Mouse (Mus musculus) hindbrain, embryonic 16.5 days (tissue): ENCODE measurements around the gene Siah1a. TPM values are rescaled to one million over a fixed set of nuclear protein-coding genes. Genes with fewer than 3 reads are reported as not detected.

Experiments
- ATAC-seq: fragments of 200-750 bp; cut with Nextera tagmentation; 2 replicates; pipeline ENCODE4 v1.8.0; 2017; ENCODE audit warnings: moderate TSS enrichment, moderate library complexity
- H3K27ac ChIP-seq: fragments of 300-500 bp; sonication (generic); 2 replicates; pipeline ENCODE4 v1.5.1; 2014; ENCODE audit warnings: low read depth, mild to moderate bottlenecking, control low read depth, low read length, moderate library complexity
- H3K27me3 ChIP-seq: fragments of 300-500 bp; sonication (generic); replicated peaks from 2 replicates; pipeline ENCODE4 v1.6.1; 2014; ENCODE audit warnings: low read length; ENCODE audit not compliant: control insufficient read depth, insufficient read depth
- H3K36me3 ChIP-seq: fragments of 300-500 bp; sonication (generic); 2 replicates; pipeline ENCODE4 v1.6.1; 2014; ENCODE audit warnings: mild to moderate bottlenecking, low read length, moderate library complexity, mixed read lengths; ENCODE audit not compliant: control insufficient read depth, insufficient read depth
- H3K4me1 ChIP-seq: fragments of 300-500 bp; sonication (generic); 2 replicates; pipeline ENCODE4 v1.6.1; 2014; ENCODE audit warnings: low read depth, low read length; ENCODE audit not compliant: control insufficient read depth, insufficient read depth
- H3K4me2 ChIP-seq: fragments of 300-500 bp; sonication (generic); 2 replicates; pipeline ENCODE4 v1.6.1; 2014; ENCODE audit warnings: mild to moderate bottlenecking, low read length, control low read depth, moderate library complexity
- H3K4me3 ChIP-seq: fragments of 300-500 bp; sonication (generic); 2 replicates; pipeline ENCODE4 v1.5.1; 2014; ENCODE audit warnings: mild to moderate bottlenecking, low read length, control low read depth, moderate library complexity
- H3K9ac ChIP-seq: fragments of 300-500 bp; sonication (generic); 2 replicates; pipeline ENCODE4 v1.6.1; 2014; ENCODE audit warnings: low read depth, mild to moderate bottlenecking, control low read depth, low read length, moderate library complexity
- H3K9me3 ChIP-seq: fragments of 300-500 bp; sonication (generic); 2 replicates; pipeline ENCODE4 v1.6.1; 2014; ENCODE audit warnings: mild to moderate bottlenecking, low read length, moderate library complexity; ENCODE audit not compliant: control insufficient read depth
- WGBS: fragments of 180-500 bp; shearing (Covaris S2); extraction: QIAGEN DNeasy Blood & Tissue Kit; methylation state at CpG from one replicate; pipeline ENCODE4 v1.1.7; 2014; 5-methylcytosine and 5-hydroxymethylcytosine counted together
- polyA plus RNA-seq: library from polyadenylated mRNA; unstranded; fragments of >200 nt; fragmentation: Nextera tagmentation; extraction: Ambion mirVana; gene quantifications from 2 replicates; pipeline ENCODE4 v1.2.1, GENCODE M21; 2015

Siah1a gene
- 52.4 and 59.8 TPM in 2 replicates for polyA plus RNA-seq

- under 1% methylated on average over 65 of the region's 88 CpGs for WGBS
Measured at GRCm38 (mm10) chr8:86745221-86745934, at the start of gene Siah1a, which contains the start of gene Gm10638. Gene Siah1a, minus strand, starts transcription at chr8:86745934. Gene Gm10638, plus strand, starts transcription at chr8:86745699.

DNA sequence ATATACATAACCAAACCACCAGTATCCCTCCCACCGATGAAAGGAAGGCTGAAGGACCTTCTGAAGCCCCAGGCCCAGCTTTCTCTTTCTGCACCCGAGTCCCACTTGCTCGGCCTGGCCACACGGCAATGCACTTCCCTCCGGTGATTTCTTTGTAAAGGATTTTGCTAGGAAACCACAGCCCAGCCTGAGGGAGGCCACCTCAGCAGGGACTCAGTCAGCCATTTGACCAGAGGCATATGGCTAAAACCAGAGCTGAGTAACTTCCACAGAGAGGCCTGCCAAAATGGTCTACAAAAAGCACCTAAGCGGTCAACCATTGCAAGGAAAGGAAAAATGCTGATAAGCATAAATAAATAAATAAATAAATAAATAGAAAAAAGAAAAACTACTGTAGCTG lies 49.0 kb upstream of the Siah1a start:
- H3K36me3 ChIP-seq: no peaks in the 10 kb centered on the region
- WGBS: 45% methylated on average over 6 of the region's 6 CpGs
- no peaks in the 10 kb centered on the region for H3K27me3 ChIP-seq
- no peak overlapping the region for H3K9ac ChIP-seq
- H3K27ac ChIP-seq: no peak overlapping the region
- H3K4me3 ChIP-seq: no peak overlapping the region
- H3K9me3 ChIP-seq: no peaks in the 10 kb centered on the region
- H3K4me2 ChIP-seq: no peak overlapping the region
- no peak for ATAC-seq
- H3K4me1 ChIP-seq: no peaks in the 10 kb centered on the region

More at GRCm38 (mm10) chr8:86745221-86745934, at the start of gene Siah1a, which contains the start of gene Gm10638:
- H3K27me3 ChIP-seq: no peaks in the 10 kb centered on the region
- no peaks in the 10 kb centered on the region for H3K9me3 ChIP-seq
- peak within 1 kb of the TSS; percentile 98 for H3K27ac ChIP-seq
- no peaks in the 10 kb centered on the region for H3K36me3 ChIP-seq
- H3K4me2 ChIP-seq: peak within 1 kb of the TSS; percentile 69
- peaks cover 22% of the 10 kb centered on the region for H3K4me1 ChIP-seq
- H3K9ac ChIP-seq: peak within 1 kb of the TSS; percentile 99
- peak; percentile 84 for ATAC-seq
- peak within 1 kb of the TSS; percentile 66 for H3K4me3 ChIP-seq

GRCm38 (mm10) chr8:86791542-86791941 lies 45.8 kb upstream of the Siah1a start:
- ATAC-seq: no peak
- H3K27ac ChIP-seq: no peak overlapping the region
- H3K9ac ChIP-seq: no peak overlapping the region
- H3K27me3 ChIP-seq: no peaks in the 10 kb centered on the region
- WGBS: 80% methylated on average over 6 of the region's 6 CpGs
- no peak overlapping the region for H3K4me3 ChIP-seq
- H3K36me3 ChIP-seq: no peaks in the 10 kb centered on the region
- H3K4me2 ChIP-seq: no peak overlapping the region
- no peaks in the 10 kb centered on the region for H3K9me3 ChIP-seq
- no peaks in the 10 kb centered on the region for H3K4me1 ChIP-seq

- Histone ChIP-seq H3K4me2 (no peak overlapping the region), H3K9ac (no peak overlapping the region), H3K36me3 (no peaks in the 10 kb centered on the region), H3K4me3 (no peak overlapping the region), H3K4me1 (no peaks in the 10 kb centered on the region), H3K27me3 (no peaks in the 10 kb centered on the region), H3K9me3 (no peaks in the 10 kb centered on the region), H3K27ac (no peak overlapping the region)
- ATAC-seq: no peak
- 81% methylated on average over 1 of the region's 1 CpGs for WGBS
Measured at GRCm38 (mm10) chr8:86789576-86789975, 43.8 kb upstream of the Siah1a start.

DNA sequence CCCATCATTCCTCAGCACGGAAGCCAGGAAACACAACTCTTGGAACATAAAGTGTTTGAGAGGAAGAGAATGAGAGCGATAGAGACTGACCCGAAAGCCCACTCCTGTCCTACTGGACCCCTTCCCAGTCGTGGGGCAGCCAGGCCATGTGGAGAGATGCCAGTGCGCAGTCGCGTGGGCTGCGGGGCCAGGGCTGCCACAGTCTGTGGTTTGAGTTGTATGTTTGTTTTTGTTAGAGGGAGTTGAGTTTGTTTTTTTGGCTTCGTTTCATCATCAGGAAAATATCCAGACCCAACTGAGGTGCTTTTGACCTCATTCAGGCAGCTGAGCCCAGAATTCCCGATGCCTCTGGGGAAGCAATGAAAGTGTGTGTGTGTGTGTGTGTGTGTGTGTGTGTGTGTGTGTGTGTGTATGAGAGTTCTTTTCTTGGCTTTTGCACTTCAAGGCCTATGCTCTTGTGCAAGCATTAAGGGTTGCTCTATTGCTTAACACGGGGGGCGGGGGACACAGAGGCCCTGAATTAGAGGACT lies 42.2 kb upstream of the Siah1a start:
- Histone ChIP-seq H3K4me1 (no peaks in the 10 kb centered on the region), H3K27me3 (no peaks in the 10 kb centered on the region), H3K36me3 (no peaks in the 10 kb centered on the region), H3K4me2 (no peak overlapping the region), H3K4me3 (no peak overlapping the region), H3K27ac (no peak overlapping the region), H3K9me3 (no peaks in the 10 kb centered on the region), H3K9ac (no peak overlapping the region)
- 66% methylated on average over 12 of the region's 12 CpGs for WGBS
- no peak for ATAC-seq

GRCm38 (mm10) chr8:86786498-86786897 lies 40.8 kb upstream of the Siah1a start:
- no peak overlapping the region for H3K9ac ChIP-seq
- H3K27me3 ChIP-seq: no peaks in the 10 kb centered on the region
- H3K36me3 ChIP-seq: no peaks in the 10 kb centered on the region
- H3K4me1 ChIP-seq: no peaks in the 10 kb centered on the region
- H3K9me3 ChIP-seq: no peaks in the 10 kb centered on the region
- H3K4me2 ChIP-seq: no peak overlapping the region
- H3K27ac ChIP-seq: no peak overlapping the region
- no peak overlapping the region for H3K4me3 ChIP-seq
- ATAC-seq: no peak
- 61% methylated on average over 5 of the region's 5 CpGs for WGBS

- Histone ChIP-seq H3K9me3 (no peaks in the 10 kb centered on the region), H3K27me3 (no peaks in the 10 kb centered on the region), H3K4me3 (no peak overlapping the region), H3K4me1 (no peaks in the 10 kb centered on the region), H3K36me3 (no peaks in the 10 kb centered on the region), H3K9ac (no peak overlapping the region), H3K27ac (no peak overlapping the region), H3K4me2 (no peak overlapping the region)
- 96% methylated on average over 8 of the region's 8 CpGs for WGBS
- no peak for ATAC-seq
Measured at GRCm38 (mm10) chr8:86781094-86781493, 35.4 kb upstream of the Siah1a start.

DNA sequence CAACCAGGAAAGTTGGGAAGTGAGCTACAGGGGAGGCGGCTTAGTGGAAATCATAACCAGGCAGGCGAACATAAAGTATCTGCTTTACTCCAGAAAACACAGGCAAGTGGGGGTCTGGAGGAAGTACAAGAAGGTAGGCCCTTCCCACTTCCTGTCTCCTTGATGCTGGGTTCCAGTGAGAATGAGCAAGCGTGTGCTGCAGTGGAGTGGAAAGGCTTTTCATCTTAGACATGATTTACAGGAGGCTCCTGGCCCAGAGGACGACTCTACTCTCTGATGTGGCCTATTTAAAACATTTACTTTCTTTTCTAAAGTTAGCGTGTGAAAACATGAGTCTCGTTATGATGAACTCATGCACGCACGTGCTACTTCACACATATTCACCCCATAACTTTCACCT lies 33.5 kb upstream of the Siah1a start:
- H3K27me3 ChIP-seq: no peaks in the 10 kb centered on the region
- no peak for ATAC-seq
- no peak overlapping the region for H3K9ac ChIP-seq
- no peak overlapping the region for H3K27ac ChIP-seq
- H3K4me2 ChIP-seq: no peak overlapping the region
- no peaks in the 10 kb centered on the region for H3K4me1 ChIP-seq
- no peak overlapping the region for H3K4me3 ChIP-seq
- H3K36me3 ChIP-seq: no peaks in the 10 kb centered on the region
- H3K9me3 ChIP-seq: no peaks in the 10 kb centered on the region
- WGBS: 84% methylated on average over 8 of the region's 8 CpGs

DNA sequence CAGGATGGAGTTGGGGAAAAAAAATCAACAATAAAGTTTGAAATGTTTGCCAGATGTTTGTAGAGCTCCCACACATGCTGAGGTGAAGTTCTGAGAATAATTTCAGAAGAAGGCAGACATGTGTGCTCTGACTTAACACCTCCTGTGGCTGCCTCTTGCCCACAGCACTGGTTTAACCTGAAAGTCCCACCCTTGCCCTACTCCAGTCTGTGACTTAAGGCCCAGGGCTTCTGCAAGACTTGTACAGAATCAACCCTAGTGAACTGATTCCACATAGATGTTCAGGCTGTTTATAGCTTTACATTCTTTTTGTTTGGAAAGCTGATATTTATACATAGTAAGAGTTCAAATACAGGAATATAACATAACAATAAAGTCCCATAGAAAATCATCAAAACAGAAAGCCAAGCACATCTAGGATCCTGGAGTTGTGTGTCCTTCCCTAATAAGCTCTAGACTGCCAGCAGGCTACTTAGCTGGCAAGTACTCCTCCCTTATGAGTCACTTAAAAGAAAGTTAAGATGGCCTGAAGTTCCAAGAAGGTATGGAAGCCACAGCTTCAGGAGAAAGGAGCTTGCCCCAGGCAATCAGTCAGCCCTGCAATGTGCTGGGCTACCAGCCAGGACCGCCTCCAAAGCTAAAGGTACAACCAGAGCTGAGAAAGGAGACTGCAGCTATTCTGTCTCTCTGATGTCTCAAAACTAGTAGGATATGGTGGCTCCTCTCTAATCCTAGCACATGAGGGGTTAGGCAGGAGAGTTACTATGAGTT lies 24.4 kb upstream of the Siah1a start:
- Histone ChIP-seq H3K9me3 (no peaks in the 10 kb centered on the region), H3K27ac (no peak overlapping the region), H3K9ac (no peak overlapping the region), H3K4me1 (no peaks in the 10 kb centered on the region), H3K27me3 (no peaks in the 10 kb centered on the region), H3K4me2 (no peak overlapping the region), H3K4me3 (no peak overlapping the region), H3K36me3 (no peaks in the 10 kb centered on the region)
- no peak for ATAC-seq
- 77% methylated on average over 1 of the region's 1 CpGs for WGBS
